Mouse (Mus musculus): ENCODE data around the gene Nobox.

The Nobox gene

GRCm38 (mm10) chr6:43272597-43272996 lies 36.8 kb downstream of the Nobox start:
- no peak for DNase-seq

GRCm38 (mm10) chr6:43266356-43266755 lies 43.0 kb downstream of the Nobox start:
- peak in 1 of 2 experiments; percentile 8 for DNase-seq

DNA sequence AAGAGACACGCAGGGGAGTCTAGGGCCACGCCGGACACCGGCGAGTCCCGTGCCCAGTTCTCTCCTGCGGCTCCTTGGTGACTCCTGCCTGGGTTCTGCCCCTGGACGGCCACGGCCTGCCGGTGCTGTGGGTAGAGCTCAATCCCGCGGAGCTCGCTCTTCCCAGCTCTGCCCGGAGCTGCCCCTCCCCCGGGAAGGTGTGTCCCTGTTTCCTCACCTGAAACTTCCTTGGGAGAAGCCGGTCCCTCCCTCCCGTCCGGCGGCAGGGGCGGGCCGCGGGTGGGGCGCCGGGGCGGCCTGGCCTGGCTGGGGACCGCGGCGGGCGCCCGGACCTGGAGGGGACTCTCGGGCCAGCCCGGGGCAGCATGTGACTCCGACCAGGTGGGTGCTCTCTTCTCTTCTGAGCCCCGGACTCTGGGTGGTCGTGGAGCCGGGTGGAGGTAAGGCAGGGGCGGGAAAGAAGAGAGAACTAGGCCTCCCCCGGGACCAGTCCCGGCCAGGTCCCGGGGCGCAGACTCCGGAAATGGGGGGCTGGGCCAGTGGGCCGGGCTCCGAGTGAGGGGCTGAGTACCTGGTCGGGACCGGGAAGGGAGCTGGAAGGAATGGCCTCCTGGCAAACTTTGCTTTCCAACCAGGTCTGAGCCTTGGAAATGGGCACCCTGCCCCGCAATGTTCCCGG lies 43.9 kb downstream of the Nobox start, which contains the start of gene Arhgef5:
TSS of gene Arhgef5 (plus strand) at position 220 of the 679 bp plus-strand sequence.
- DNase-seq: peak; percentile 32 to 33

- DNase-seq: no peak
Measured at GRCm38 (mm10) chr6:43260756-43261155, 48.6 kb downstream of the Nobox start.

- DNase-seq: peak; percentile 14 to 49
Measured at GRCm38 (mm10) chr6:43254193-43254926, 55.0 kb downstream of the Nobox start.
